Mouse (Mus musculus): ENCODE data around the gene Zfp459. TPM values are rescaled to one million over a fixed set of nuclear protein-coding genes. Genes with fewer than 3 reads are reported as not detected.
A peak's percentile ranks its signal among the peaks of the same experiment; 100 is the strongest.
"Not testable (repeated sequence)": the region's sequence is repeated elsewhere in the genome, so short reads cannot be mapped to it uniquely, and the experiment has no call there.

Gene Zfp459
- polyA plus RNA-seq, 1 experiment from 2014 or later: 1.4 TPM

DNA sequence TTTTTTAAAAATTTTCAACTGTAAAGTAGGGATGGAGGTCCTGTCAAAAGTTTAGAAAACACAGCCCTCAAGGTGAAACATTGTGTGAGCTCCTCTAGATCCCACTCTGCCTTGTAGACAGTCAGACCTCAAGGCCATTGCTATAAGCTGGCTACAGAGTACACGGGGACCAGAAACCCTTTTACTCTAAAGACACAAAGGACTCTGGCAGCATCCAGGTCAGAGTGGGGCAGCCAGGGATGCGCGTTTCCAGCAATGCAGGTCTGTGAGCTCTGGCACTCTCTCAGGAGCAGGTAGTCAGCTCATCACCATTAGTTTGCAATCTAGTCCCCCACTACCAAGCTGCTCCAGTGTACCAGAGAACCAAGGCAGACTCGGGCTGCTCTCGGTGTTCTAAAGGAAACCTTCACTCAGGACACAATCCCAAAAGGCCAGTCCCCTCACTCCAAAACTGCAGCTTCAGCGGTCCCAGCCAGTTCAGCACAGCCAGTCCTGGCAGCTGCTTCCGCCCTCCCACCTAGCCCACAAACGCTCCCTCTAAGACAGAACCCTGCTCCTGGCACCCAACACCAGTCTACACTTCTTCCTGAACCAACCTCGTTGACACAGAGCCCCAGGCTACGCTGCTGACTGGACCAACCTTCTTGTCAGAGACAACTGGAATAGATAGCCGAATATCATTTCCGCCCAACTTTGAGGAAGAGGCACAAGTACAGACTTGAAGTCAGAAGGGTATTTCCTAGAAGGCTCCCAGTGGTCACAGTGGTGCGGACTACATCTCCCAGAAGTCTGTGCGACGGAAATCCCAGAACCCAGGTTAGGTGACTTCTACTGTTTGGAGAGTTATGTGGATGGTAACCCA lies 45.9 kb downstream of the Zfp459 start, which contains the start of the genes Gm28041 and Zfp456:
TSS of gene Gm28041 (minus strand) at position 684 of the 862 bp plus-strand sequence.
TSS of gene Zfp456 (minus strand) at position 761 of the 862 bp plus-strand sequence.
- not testable (repeated sequence) for H3K9ac ChIP-seq (ENCODE audit: low read depth, low read length); H3K27me3 ChIP-seq (ENCODE audit: insufficient read depth, low read length); H3K27ac ChIP-seq; H3K9me3 ChIP-seq (replicated peaks; ENCODE audit: low read length); H3K36me3 ChIP-seq (ENCODE audit: insufficient read depth, low read length); H3K4me1 ChIP-seq (replicated peaks; ENCODE audit: insufficient read depth, low read length)
- WGBS: 15% methylated on average over 13 of the region's 15 CpGs
- Histone ChIP-seq H3K4me3 (replicated peaks; ENCODE audit: low read depth, low read length) (peak within 1 kb of the TSS; percentile 37), H3K4me2 (ENCODE audit: low read length) (peak within 1 kb of the TSS; percentile 60)
- DNase-seq (ENCODE audit: low spot score) (peak; percentile 82), ATAC-seq (replicated peaks; ENCODE audit: low FRiP score, low read depth) (peak; percentile 93)

DNA sequence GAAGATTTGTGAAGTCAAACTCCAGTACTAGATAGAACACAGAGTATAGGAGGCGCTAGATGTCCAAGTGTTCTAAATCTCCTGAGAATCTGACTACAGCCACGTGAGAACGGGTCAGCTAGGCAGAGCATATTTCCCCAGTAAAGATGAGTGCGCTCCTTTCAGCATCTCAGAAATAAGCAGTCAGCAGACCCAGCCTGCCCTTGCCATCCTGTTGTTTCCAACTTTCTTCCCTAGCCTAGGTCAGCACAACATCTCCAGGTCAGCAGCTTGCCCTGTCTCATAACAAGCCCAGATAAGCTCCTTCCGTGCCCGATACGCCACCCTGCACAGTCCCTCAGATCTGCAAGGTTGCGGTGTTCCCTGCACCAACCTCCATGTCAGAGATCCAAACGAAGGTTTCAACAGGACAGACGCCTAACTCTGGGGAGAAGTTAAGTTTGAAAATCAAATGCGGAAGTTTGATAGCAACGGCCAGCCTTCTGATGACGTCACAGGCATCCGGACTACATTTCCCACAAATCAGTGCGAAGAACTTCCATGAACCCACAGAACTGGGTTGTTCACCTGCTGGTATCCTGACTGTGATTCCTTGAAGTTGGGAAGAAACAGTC lies 61.0 kb downstream of the Zfp459 start, which contains the start of the genes Gm28044 and Zfp953:
TSS of gene Gm28044 (minus strand) at position 406 of the 614 bp plus-strand sequence.
TSS of gene Zfp953 (minus strand) at position 475 of the 614 bp plus-strand sequence.
- ATAC-seq (replicated peaks; ENCODE audit: low FRiP score, low read depth) (peak; percentile 93), DNase-seq (ENCODE audit: low spot score) (peak; percentile 91)
- under 1% methylated on average over 15 of the region's 15 CpGs for WGBS
- H3K4me3 ChIP-seq (replicated peaks; ENCODE audit: low read depth, low read length): peak within 1 kb of the TSS; percentile 80
- H3K36me3 ChIP-seq (ENCODE audit: insufficient read depth, low read length): no peaks in the 10 kb centered on the region
- no peaks in the 10 kb centered on the region for H3K27me3 ChIP-seq (ENCODE audit: insufficient read depth, low read length)
- H3K27ac ChIP-seq: peak within 1 kb of the TSS; percentile 79
- peak; percentile 41 for TF ChIP-seq CTCF (IDR thresholded peaks at IDR 0.05; ENCODE audit: low read depth)
- no peaks in the 10 kb centered on the region for H3K4me1 ChIP-seq (replicated peaks; ENCODE audit: insufficient read depth, low read length)
- H3K9ac ChIP-seq (ENCODE audit: low read depth, low read length): peak within 1 kb of the TSS; percentile 77
- peak within 1 kb of the TSS; percentile 78 for H3K4me2 ChIP-seq (ENCODE audit: low read length)
- no peaks in the 10 kb centered on the region for H3K9me3 ChIP-seq (replicated peaks; ENCODE audit: low read length)

Other genes with a start within 250 kb of the Zfp459 start
- gene Rsl1, start 248.2 kb downstream of the Zfp459 start, polyA plus RNA-seq (2015; fragmentation: Nextera tagmentation; extraction: Ambion mirVana): 7.1 and 7.3 TPM in 2 replicates
- 1.9 and 2.6 TPM in 2 replicates for gene Zfp455, start 226.9 kb downstream of the Zfp459 start, polyA plus RNA-seq (2015; fragmentation: Nextera tagmentation; extraction: Ambion mirVana)
- gene Zfp458, start 143.0 kb downstream of the Zfp459 start, polyA plus RNA-seq (2015; fragmentation: Nextera tagmentation; extraction: Ambion mirVana): 1.8 and 1.9 TPM in 2 replicates
- gene Zfp457, start 114.9 kb downstream of the Zfp459 start, polyA plus RNA-seq (2015; fragmentation: Nextera tagmentation; extraction: Ambion mirVana): 1.1 and 1.2 TPM in 2 replicates
- 2.2 and 2.4 TPM in 2 replicates for gene Zfp595, start 88.8 kb downstream of the Zfp459 start, polyA plus RNA-seq (2015; fragmentation: Nextera tagmentation; extraction: Ambion mirVana)
- 0.36 and 0.37 TPM in 2 replicates for gene Gm28044, start 60.9 kb downstream of the Zfp459 start, polyA plus RNA-seq (2015; fragmentation: Nextera tagmentation; extraction: Ambion mirVana)
- 1.1 and 1.3 TPM in 2 replicates for gene Zfp953, start 60.8 kb downstream of the Zfp459 start, polyA plus RNA-seq (2015; fragmentation: Nextera tagmentation; extraction: Ambion mirVana)
- 0.20 and 0.23 TPM in 2 replicates for gene Gm28041, start 45.7 kb downstream of the Zfp459 start, polyA plus RNA-seq (2015; fragmentation: Nextera tagmentation; extraction: Ambion mirVana)
- 1.6 and 1.9 TPM in 2 replicates for gene Zfp456, start 45.6 kb downstream of the Zfp459 start, polyA plus RNA-seq (2015; fragmentation: Nextera tagmentation; extraction: Ambion mirVana)
- 5.4 and 7.8 TPM in 2 replicates for gene Zfp429, start 21.6 kb downstream of the Zfp459 start, polyA plus RNA-seq (2015; fragmentation: Nextera tagmentation; extraction: Ambion mirVana)
- 9.7 TPM in 2 replicates for gene Zfp874a, start 30.2 kb upstream of the Zfp459 start, polyA plus RNA-seq (2015; fragmentation: Nextera tagmentation; extraction: Ambion mirVana)
- 3.1 and 3.4 TPM in 2 replicates for gene Zfp874b, start 62.8 kb upstream of the Zfp459 start, polyA plus RNA-seq (2015; fragmentation: Nextera tagmentation; extraction: Ambion mirVana)
- gene Zfp58, start 79.1 kb upstream of the Zfp459 start, polyA plus RNA-seq (2015; fragmentation: Nextera tagmentation; extraction: Ambion mirVana): 10.9 and 13.7 TPM in 2 replicates
- gene Gm26965, start 104.7 kb upstream of the Zfp459 start, polyA plus RNA-seq (2015; fragmentation: Nextera tagmentation; extraction: Ambion mirVana): not detected in 2 replicates
- 30.4 and 38.3 TPM in 2 replicates for gene Zfp87, start 104.8 kb upstream of the Zfp459 start, polyA plus RNA-seq (2015; fragmentation: Nextera tagmentation; extraction: Ambion mirVana)
- 9.0 and 9.8 TPM in 2 replicates for gene Zfp748, start 132.4 kb upstream of the Zfp459 start, polyA plus RNA-seq (2015; fragmentation: Nextera tagmentation; extraction: Ambion mirVana)
- 3.8 TPM in 2 replicates for gene Zfp729b, start 188.3 kb upstream of the Zfp459 start, polyA plus RNA-seq (2015; fragmentation: Nextera tagmentation; extraction: Ambion mirVana)
- 0.08 TPM in 1 of 2 replicates, not detected in the other for gene Gm49345, start 216.4 kb upstream of the Zfp459 start, polyA plus RNA-seq (2015; fragmentation: Nextera tagmentation; extraction: Ambion mirVana)
- 2.5 and 3.3 TPM in 2 replicates for gene Zfp729a, start 216.4 kb upstream of the Zfp459 start, polyA plus RNA-seq (2015; fragmentation: Nextera tagmentation; extraction: Ambion mirVana)